Comparison of ENCODE assay signal across 11 mouse cellular contexts in genomic region chr19:9081311-9082190, GRCm38 (mm10). TPM values are rescaled to one million over a fixed set of nuclear protein-coding genes. Genes with fewer than 3 reads are reported as not detected.
A peak's percentile ranks its signal among the peaks of the same experiment; 100 is the strongest.
DNase-seq lines count a peak whose midpoint lies in the region; ATAC-seq and TF ChIP-seq lines count a peak whose summit lies in the region.
"Had no signal": no experiment of that assay in that cellular context is flagged by ENCODE, and none has a peak within 500 bp of the region (broad histone marks: within the 10 kb centered on the region; RNA-seq: fewer than 3 reads in every experiment).

No protein-coding gene starts in this region.

- peak overlapping the region; percentile 58; the same call in 1 of the 2 replicates for H3K4me2 ChIP-seq in heart, embryonic 13.5 days
- H3K4me2 ChIP-seq in limb, embryonic 13.5 days (replicated peaks), result peak overlapping the region; percentile 52; the same call in 1 of the 2 replicates
- peak overlapping the region; percentile 38; the same call in 1 of the 2 replicates for H3K4me2 ChIP-seq in neural tube, embryonic 13.5 days

- no peaks in the 10 kb centered on the region for H3K36me3 ChIP-seq in heart, embryonic 13.5 days
- no peaks in the 10 kb centered on the region for H3K36me3 ChIP-seq in limb, embryonic 13.5 days
- H3K36me3 ChIP-seq in neural tube, embryonic 13.5 days, result no peaks in the 10 kb centered on the region
- H3K36me3 ChIP-seq: embryonic facial prominence, embryonic 12.5 days had no signal

- no peak for DNase-seq in heart, adult 9 months (ENCODE audit: low spot score in 2 of 2)
- no peak for DNase-seq in adrenal gland, adult 8-10 months
- no peak for DNase-seq in thymus, postnatal 4 days
- no peak for DNase-seq in layer of hippocampus, adult 9-11 months

- no peaks in the 10 kb centered on the region for H3K9me3 ChIP-seq in heart, embryonic 13.5 days
- no peaks in the 10 kb centered on the region for H3K9me3 ChIP-seq in limb, embryonic 13.5 days
- H3K9me3 ChIP-seq in neural tube, embryonic 13.5 days, result no peaks in the 10 kb centered on the region
- H3K9me3 ChIP-seq: embryonic facial prominence, embryonic 12.5 days had no signal

- ATAC-seq in heart, embryonic 13.5 days (ENCODE audit: extremely low read depth, insufficient number of reproducible peaks, low FRiP score, low TSS enrichment), result no peak
- peak; percentile 6; the same call in 1 of the 2 replicates for ATAC-seq in limb, embryonic 13.5 days (ENCODE audit: low FRiP score, low read depth)
- peak; percentile 59; the same call in 1 of the 2 replicates for ATAC-seq in neural tube, embryonic 13.5 days (ENCODE audit: low read depth)

- peak overlapping the region; percentile 12; the same call in 1 of the 2 replicates for H3K9ac ChIP-seq in heart, embryonic 13.5 days
- no peak overlapping the region for H3K9ac ChIP-seq in limb, embryonic 13.5 days
- H3K9ac ChIP-seq in neural tube, embryonic 13.5 days, result no peak overlapping the region
- H3K9ac ChIP-seq: embryonic facial prominence, embryonic 12.5 days had no signal

- TF ChIP-seq POLR2A in embryonic fibroblast, embryonic 13.5 days (IDR thresholded peaks at IDR 0.05; ENCODE audit: low read depth, low read length), result no peak

- H3K27me3 ChIP-seq in heart, embryonic 13.5 days (replicated peaks), result no peaks in the 10 kb centered on the region
- no peaks in the 10 kb centered on the region for H3K27me3 ChIP-seq in limb, embryonic 13.5 days
- no peaks in the 10 kb centered on the region for H3K27me3 ChIP-seq in neural tube, embryonic 13.5 days
- H3K27me3 ChIP-seq: CH12.LX; embryonic facial prominence, embryonic 12.5 days had no signal

- no peak overlapping the region for H3K27ac ChIP-seq in heart, embryonic 13.5 days (replicated peaks)
- peak overlapping the region; percentile 65 for H3K27ac ChIP-seq in embryonic fibroblast, embryonic 13.5 days (ENCODE audit: insufficient read depth, low read length)
- H3K27ac ChIP-seq in limb, embryonic 13.5 days, result no peak overlapping the region
- no peak overlapping the region for H3K27ac ChIP-seq in neural tube, embryonic 13.5 days (replicated peaks)
- H3K27ac ChIP-seq: embryonic facial prominence, embryonic 12.5 days had no signal

- WGBS in heart, embryonic 13.5 days, result 85% methylated on average over 14 of the region's 14 CpGs
- 83% methylated on average over 14 of the region's 14 CpGs for WGBS in limb, embryonic 13.5 days
- 71% methylated on average over 14 of the region's 14 CpGs for whole genome bisulfite sequencing in neural tube, embryonic 13.5 days

- no peak for TF ChIP-seq CTCF in embryonic fibroblast, embryonic 13.5 days (IDR thresholded peaks at IDR 0.05; ENCODE audit: borderline replicate concordance, insufficient read depth, low read length)

- H3K4me1 ChIP-seq in heart, embryonic 13.5 days, result peaks cover 23% of the 10 kb centered on the region
- peaks cover 27% of the 10 kb centered on the region for H3K4me1 ChIP-seq in embryonic fibroblast, embryonic 13.5 days (ENCODE audit: control insufficient read depth, insufficient read depth, low read length)
- H3K4me1 ChIP-seq in limb, embryonic 13.5 days, result peaks cover 10% of the 10 kb centered on the region
- peaks cover 18% of the 10 kb centered on the region for H3K4me1 ChIP-seq in neural tube, embryonic 13.5 days (replicated peaks)
- H3K4me1 ChIP-seq: embryonic facial prominence, embryonic 12.5 days had no signal

- H3K4me3 ChIP-seq in heart, embryonic 13.5 days, result no peak overlapping the region
- H3K4me3 ChIP-seq in embryonic fibroblast, embryonic 13.5 days (ENCODE audit: insufficient read depth, low read length), result no peak overlapping the region
- no peak overlapping the region for H3K4me3 ChIP-seq in limb, embryonic 13.5 days
- no peak overlapping the region for H3K4me3 ChIP-seq in neural tube, embryonic 13.5 days
- H3K4me3 ChIP-seq: embryonic facial prominence, embryonic 12.5 days had no signal

RNA-seq across cellular contexts. Expression of gene Scgb1a1, which starts 6.2 kb away (rescaled TPM):
- polyA plus RNA-seq in heart, embryonic 13.5 days (2015; fragmentation: Nextera tagmentation; extraction: Ambion mirVana), result not detected in 2 replicates
- not detected in 2 replicates for polyA plus RNA-seq in embryonic fibroblast, embryonic 13.5 days (2011; ENCODE audit: insufficient read length, low read depth, missing spikeins)
- polyA plus RNA-seq in limb, embryonic 13.5 days (2015; fragmentation: Nextera tagmentation; extraction: Ambion mirVana), result not detected in 2 replicates
- not detected in 2 replicates for polyA plus RNA-seq in neural tube, embryonic 13.5 days (2015; fragmentation: Nextera tagmentation; extraction: Ambion mirVana)
- total RNA-seq in adrenal gland, adult 8-10 months (2022), result under 1 TPM in 1 of 4 experiments, not detected in 3; 0.73 TPM
- total RNA-seq: CH12.LX had no signal
- polyA plus RNA-seq: embryonic facial prominence, embryonic 12.5 days; liver, embryonic 16.5 days had no signal

RNA-seq across cellular contexts. Expression of gene Asrgl1, which starts 53.9 kb away (rescaled TPM):
- polyA plus RNA-seq in heart, embryonic 13.5 days (2015; fragmentation: Nextera tagmentation; extraction: Ambion mirVana), result 12.6 and 13.7 TPM in 2 replicates
- polyA plus RNA-seq in embryonic fibroblast, embryonic 13.5 days (2011; ENCODE audit: insufficient read length, low read depth, missing spikeins), result 2.8 and 3.3 TPM in 2 replicates
- 17.8 and 19.0 TPM in 2 replicates for polyA plus RNA-seq in limb, embryonic 13.5 days (2015; fragmentation: Nextera tagmentation; extraction: Ambion mirVana)
- polyA plus RNA-seq in neural tube, embryonic 13.5 days (2015; fragmentation: Nextera tagmentation; extraction: Ambion mirVana), result 18.5 and 21.8 TPM in 2 replicates
- total RNA-seq in adrenal gland, adult 8-10 months (2022), result 10 to 100 TPM; 12.7 to 21.8 (median 15.5) TPM
